Mouse (Mus musculus) embryo, embryonic 9.5 days (tissue): ENCODE results near the gene Ppp1r14c.
"Not testable (repeated sequence)": the region's sequence is repeated elsewhere in the genome, so short reads cannot be mapped to it uniquely, and the experiment has no call there.

Experiments used
- DNase-seq: peaks from one replicate; pipeline ENCODE4 v3.0.0-alpha.2; 2017; ENCODE audit errors: extremely low spot score

Gene Ppp1r14c

DNA sequence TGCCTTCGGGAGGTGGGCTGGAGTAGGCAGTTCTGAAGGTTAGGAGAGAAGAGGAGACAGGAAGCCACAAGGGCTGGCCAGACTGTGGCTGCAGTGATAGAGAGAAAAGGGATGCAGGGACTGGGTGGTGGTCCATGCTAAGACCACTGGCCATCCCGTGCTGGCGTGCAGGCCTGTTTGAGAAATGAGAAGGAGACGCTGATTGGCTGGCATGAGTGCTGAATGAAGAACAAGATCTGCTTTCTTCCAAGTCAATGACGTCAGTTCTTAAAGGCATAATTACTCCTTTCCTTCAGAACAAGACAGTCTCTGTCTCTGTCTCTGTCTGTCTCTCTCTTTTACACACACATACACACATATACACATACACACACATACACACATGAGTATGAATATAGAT, 36.4 kb downstream of the Ppp1r14c start:
- DNase-seq: no peak

GRCm38 (mm10) chr10:3403416-3404137, 37.7 kb downstream of the Ppp1r14c start:
- DNase-seq: no peak

DNA sequence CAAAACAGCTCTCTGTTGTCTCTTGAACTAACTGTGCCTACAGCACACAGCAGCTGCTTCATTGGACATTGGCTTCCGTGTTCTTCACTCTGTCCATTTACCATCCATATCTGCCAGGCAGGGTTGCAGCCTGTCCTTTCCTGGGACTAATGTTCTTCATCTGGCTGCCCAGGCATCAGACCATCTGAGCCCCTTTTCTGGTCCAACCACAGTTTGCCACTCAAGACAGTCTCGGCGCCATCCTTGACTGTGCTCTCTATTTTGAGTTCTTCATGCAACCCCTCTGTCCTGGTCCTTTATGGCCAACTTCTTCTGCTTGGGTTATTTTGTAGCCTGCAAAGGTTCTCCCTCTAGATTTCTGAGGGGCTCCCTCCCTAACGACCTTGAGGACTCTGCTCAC, 38.5 kb downstream of the Ppp1r14c start:
- DNase-seq: no peak

DNA sequence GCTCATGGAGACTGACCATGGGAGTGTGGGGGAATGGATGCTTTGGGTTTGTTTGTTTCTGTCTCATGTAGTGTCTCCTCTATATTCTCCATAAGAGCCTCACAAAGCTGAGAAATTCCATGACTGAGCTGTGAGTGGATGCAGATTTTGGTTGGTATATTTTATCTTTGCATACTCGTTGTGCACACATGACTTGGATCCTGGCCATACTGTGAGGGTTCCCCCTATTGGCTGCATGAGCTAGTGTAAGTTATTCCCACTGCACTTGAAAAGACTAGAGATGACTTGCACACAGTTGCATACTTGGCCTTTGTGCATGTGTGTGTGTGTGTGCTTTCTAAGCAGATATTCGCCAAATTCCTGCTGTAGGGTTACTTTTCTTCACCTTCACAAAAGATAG, 40.4 kb downstream of the Ppp1r14c start:
- no peak for DNase-seq

DNA sequence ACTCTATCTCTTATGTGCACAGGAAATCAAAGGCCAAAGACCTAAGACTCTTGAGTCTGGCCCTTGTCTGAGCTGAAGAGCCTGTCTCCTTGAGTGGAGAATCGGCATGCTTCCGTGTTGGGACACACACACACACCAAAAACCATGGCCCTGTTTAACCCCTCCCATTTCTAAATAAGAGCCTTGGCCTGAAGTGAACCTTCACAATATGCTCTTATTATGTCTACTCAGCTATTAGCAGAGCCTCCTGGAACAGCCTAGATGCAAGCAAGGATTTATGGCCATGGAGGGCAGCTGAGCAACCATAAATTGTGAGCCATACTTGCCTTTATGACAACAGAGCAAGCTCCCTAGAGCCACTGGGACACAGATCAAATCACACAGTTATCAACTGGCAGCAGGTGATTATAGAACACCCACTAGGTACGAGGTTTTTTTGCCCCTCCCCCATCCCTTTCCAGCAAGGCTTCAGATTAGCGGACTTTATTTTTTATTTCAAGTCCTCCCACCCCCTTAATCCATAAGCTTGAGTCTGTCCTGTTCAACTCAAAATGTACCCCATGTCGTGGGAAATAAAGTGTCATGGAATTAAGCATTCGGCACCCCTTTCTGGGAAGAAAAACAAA, 42.3 kb downstream of the Ppp1r14c start:
- DNase-seq: no peak

- no peak for DNase-seq
These were observed 42.8 kb downstream of the Ppp1r14c start for GRCm38 (mm10) chr10:3408699-3409098.

GRCm38 (mm10) chr10:3411222-3411621, 45.4 kb downstream of the Ppp1r14c start:
- DNase-seq: no peak

DNA sequence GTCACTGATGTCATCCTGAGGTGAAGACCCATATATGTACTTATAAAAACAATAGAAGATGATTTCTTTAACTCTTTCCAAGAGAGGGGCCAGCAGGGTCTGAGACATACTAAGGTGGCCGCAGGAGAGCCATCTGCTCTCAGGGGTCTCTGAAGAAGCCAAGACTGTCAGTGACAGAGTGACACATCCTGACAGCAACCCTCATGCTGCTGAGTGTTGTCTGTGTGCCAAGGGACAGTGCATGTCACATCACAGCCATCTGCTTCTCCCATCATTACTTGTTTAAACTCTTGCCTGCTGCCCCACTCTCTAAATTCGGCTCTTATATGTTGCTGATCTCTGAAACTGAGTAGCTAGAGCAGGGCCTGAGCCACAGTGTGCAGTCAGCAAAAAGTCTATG, 45.8 kb downstream of the Ppp1r14c start:
- no peak for DNase-seq

- DNase-seq: no peak
These were observed 49.0 kb downstream of the Ppp1r14c start for GRCm38 (mm10) chr10:3414813-3415212.

DNA sequence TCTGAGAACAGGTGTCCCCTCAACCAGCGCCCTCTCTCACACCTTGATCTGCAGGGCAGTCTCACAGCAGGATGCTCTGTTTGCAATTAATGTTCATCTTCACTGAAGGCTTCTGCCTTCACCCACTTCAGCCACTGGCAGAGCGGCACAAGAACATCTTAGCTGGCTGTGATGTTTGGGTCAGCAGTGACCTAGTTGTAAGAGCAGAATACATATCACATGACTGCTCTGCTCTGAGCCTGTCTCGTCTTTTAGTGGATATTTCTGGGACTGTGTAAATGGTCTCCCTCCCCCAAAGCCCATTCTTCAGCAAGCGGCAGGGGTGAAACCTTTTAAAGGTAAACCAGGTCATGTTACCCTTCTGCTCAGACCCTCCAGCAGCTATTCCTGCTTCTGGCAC, 50.7 kb downstream of the Ppp1r14c start:
- DNase-seq: no peak

- no peak for DNase-seq
These were observed 51.6 kb downstream of the Ppp1r14c start for GRCm38 (mm10) chr10:3417408-3417807.

DNA sequence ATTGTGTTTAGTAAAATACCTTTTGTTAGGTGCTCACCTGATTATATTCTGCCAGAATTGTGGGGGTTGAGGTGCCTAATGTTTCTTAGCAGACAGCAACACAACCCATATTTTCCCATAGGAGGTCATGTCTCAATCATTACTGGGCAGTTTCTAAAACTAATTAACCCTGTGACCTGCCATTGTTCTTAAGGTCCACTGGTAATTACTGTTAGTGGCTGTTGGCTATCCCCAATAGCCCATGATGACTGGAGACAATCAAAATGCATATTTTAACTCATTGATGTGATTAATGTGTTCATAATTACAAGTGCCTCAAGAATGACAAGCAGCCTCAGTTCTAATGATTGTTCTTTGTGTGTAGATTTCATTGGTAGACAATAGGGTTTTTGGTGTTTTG, 58.2 kb downstream of the Ppp1r14c start:
- DNase-seq: no peak

DNA sequence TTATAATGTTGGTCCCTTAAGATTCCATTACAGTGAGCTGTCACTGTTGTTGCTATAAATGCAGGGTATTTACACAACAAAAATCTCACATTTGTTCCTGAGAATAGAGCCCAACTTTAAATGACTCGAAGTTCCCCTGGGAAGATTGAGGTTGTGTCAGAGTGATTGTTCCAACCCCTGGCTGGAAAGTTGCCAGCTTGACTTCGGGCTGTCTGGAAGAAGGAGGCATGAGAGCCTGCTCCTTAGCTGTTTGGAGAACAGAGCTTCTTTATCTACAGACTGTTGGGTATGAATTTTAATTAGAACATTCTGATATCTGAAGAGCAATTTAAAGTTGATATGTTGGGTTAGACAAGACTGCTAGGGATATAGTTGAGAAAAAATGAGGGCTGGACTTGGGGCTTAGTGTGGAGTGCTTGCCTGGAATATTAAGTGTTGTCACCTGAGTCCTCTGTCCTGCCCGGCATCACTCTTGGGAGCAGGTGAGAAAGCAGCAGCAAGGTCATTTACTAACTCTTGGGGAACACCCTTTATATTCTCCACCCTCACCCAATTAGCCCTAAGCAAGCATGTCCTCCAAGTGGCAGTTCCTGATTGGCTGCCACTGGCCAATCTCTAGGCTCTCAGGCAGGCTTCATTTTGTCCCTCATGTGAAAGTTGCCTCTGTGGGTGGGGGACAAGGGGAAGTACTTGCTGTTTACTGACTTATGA, 62.0 kb downstream of the Ppp1r14c start:
- DNase-seq: no peak

DNA sequence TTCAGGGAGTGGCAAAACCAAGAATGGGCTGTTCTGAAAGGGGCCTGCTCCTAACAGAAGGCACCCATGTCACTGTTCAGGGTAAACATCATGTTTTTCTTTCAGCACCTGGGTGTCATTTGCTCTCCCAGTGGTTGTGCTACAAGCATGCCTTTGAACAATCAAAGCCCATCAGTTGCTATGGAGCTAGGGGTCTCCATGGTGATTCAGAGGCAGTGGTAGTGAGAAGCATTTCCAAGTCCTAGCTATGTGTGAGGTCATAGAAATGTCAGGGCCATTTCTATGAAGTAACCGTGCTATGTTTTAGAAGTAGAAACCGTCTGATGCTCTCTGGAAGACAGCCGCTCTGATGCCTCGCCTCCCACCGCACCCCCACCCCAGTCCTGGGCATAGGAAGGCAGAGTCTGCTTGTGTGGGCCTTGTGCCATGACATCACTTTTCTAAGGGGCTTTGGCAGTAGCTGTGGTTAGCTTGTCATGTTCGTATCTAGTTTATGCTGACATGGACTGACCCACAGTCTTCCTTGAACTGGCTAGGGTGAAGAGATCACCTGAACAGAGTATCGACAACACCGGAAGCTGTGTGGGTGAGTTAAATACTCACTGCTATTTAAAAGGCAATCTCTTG, 69.1 kb downstream of the Ppp1r14c start:
- DNase-seq: no peak

DNA sequence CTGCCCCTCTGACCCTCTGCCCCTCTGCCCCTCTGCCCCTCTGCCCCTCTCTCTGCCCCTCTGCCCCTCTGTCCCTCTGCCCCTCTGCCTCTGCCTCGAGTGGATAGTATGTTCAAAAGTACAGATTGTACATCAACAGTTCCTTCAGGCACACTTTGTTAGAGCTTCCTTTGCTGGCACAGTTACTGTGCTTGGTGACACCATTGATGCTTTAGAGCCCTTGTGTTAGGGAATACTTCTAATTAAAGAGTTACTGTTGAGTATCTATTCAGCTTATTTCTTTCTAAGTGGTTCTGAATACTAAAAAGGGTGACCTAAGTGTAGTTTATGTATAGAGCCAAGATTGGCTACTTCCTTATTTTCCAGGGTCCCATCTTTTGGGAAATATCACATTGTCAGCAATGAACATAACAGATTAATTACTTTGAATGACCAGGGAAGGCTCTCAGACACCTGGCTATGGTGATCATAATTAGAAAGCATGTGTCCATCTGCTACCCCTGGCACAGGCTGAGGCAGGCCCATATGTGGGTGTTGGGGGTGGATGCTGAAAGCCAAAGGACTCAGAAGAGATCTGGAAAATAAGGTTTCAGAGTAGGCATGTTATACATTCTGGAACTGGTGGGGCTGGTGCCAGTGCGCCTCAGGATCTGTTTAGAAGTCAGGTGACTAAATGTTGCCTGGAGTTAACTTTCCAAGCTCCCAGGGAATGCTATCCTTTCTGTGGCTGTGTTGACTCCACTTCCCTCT, 75.0 kb downstream of the Ppp1r14c start:
- DNase-seq: no peak

DNA sequence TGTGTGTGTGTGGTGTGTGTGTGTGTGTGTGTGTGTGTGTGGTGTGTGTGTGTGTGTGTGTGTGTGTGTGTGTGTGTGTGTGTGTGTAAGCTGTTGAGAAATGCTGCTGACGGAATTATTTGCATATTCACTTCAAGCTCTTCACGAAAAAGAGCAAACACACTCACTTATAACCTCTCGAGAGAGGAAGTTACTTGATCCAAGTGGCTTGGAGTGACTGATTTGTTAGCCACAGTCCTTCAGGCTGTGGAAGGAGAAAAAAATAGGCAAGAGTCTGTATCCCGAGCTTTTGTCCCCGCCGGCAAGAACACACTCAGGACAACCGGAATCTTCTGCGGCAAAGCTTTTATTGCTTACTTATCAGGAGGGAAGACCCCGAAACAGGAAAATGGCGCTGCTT, 80.9 kb downstream of the Ppp1r14c start:
- DNase-seq: not testable (repeated sequence)

DNA sequence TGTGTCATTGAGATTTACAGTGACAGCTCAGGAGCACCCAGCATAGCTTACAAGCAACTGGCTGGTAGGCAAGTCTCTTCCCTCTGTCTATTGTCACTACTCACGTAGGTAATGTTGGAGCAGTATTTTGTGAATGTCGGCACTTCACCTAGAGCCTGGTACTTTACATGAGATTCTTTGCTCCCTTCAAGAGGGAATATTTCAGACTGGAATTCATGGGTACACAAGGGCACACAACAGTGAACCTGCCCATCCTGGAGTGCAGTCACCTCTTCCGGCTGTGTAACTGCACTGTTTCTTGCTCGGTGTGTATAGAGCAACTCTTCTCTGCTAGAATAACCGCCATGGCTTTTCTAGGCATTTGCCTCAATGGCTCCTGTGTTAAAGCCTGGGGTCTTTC, 82.8 kb downstream of the Ppp1r14c start:
- DNase-seq: no peak

DNA sequence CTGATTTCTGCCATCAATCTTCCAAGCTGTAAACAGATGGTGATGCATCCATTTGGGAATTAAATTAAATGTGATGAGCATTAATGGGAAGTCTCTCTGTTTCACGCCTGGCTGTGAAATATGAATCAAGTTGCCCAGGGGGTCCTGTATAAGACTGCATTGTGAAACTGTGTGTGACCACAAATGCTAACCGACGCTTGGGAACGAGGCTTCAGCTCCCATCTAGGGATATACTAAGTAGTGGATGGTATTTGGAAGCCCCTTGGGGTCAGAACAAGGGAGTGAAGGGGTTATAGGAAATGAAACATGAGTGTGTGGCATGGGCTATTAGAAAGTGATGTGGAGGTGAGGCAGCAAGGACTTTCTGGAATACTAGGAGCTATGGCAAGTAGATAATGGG, 86.1 kb downstream of the Ppp1r14c start:
- no peak for DNase-seq

- no peak for DNase-seq
These were observed 87.1 kb downstream of the Ppp1r14c start for GRCm38 (mm10) chr10:3452822-3453475.

GRCm38 (mm10) chr10:3458686-3459085, 92.8 kb downstream of the Ppp1r14c start:
- DNase-seq: no peak

DNA sequence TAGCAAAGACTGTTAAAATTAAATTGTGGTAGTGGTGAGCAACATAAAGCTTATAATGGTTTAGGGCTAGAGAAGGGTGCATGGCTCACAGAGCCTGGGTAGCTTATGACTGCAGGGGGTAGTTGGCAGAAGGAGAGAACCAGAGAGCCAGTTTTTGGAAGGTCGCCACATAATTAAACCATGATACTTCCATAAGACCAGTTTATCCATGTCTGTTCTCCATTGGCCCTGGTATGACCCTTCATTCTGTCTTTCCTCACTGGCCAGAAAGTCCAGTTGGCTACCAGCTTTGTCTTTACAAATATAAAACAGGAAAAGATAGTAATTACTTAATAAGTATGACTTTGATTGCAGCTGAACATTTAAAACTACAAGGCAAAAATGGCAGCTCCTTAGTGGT, 95.0 kb downstream of the Ppp1r14c start:
- no peak for DNase-seq
